Mouse (Mus musculus) brain, embryonic 18.5 days (tissue): Measurements from ENCODE around the gene Uspl1.
A peak's percentile ranks its signal among the peaks of the same experiment; 100 is the strongest.
"Not testable (repeated sequence)": the region's sequence is repeated elsewhere in the genome, so short reads cannot be mapped to it uniquely, and the experiment has no call there.

ENCODE experiments used
- DNase-seq: peaks from one replicate; pipeline ENCODE4 v3.0.0-alpha.2; 2012; ENCODE audit warnings: low read depth, low spot score

Gene Uspl1

DNA sequence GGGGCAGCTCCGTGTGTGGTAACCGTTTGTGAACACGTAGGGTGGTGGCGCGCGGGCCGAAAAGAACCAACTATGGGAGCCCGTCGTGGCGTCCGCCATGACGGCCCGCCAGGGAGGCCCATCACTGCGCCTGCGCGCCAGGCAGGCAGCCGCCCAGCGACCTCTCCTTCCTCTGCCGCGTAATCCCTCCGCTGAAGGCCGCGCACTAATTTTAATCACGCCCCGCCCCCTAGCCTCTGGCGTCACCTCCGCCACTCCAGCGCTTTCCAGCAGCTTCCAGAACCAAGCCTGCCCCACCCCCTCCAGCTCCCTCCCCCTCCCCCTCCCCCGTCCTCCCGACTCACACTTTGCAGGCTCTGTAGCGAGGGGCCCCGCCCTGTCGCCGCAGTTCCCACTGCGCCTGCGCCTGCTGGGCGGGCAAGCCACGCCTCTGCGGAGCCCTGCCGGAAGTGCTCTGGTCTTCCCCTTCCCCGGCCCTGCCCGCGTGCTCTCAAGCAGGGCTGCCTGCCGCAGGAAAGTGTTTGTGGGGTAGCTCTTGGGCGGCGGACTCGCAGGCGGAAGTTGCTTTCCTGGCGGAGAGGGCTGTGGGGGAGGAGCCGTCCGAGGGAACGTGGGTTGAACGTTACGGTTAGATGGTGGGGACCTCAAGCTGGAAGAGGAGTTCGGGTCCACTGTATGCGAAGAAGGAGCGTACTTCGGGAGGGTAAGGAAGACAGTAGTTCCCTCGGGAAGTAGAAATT lies at the start of gene Uspl1, which contains the start of gene Hmgb1:
TSS of gene Uspl1 (plus strand) at position 247 of the 740 bp plus-strand sequence.
TSS of gene Hmgb1 (minus strand) at position 386 of the 740 bp plus-strand sequence.
- peak; percentile 96 for DNase-seq

DNA sequence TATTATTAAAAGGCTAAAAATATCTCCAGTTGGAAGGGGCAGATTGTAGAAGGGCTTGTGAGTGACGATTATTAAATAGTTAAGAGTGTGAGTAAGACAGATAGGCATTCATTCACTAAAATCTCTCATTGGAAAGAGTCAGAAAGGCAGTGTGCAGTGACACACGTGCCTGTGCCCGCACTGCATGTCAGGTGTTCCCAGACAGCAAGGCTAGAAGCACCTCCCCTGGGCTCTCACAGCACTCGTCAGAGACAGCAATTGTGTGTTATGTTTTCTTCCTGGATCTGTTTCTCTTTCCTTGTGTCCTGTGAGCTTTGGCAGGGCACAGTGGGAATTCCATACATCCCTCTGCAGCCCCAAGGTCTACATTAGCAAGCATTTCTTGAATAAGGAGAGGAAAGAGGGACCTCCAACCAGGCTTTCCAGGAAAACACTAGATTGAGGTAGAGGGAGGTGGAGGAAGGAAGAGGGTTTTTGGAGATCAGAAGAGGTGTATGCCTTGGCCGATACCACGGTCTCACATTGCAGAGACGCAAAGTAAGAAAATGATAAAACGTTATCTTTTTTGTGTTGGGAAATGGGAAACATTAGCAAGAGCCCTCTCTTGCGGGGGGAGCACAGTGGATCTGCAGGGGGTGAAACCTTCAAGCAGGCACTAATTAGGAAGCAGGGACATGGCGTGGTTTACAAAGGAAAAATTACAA lies 49.2 kb upstream of the Uspl1 start:
- DNase-seq: no peak

DNA sequence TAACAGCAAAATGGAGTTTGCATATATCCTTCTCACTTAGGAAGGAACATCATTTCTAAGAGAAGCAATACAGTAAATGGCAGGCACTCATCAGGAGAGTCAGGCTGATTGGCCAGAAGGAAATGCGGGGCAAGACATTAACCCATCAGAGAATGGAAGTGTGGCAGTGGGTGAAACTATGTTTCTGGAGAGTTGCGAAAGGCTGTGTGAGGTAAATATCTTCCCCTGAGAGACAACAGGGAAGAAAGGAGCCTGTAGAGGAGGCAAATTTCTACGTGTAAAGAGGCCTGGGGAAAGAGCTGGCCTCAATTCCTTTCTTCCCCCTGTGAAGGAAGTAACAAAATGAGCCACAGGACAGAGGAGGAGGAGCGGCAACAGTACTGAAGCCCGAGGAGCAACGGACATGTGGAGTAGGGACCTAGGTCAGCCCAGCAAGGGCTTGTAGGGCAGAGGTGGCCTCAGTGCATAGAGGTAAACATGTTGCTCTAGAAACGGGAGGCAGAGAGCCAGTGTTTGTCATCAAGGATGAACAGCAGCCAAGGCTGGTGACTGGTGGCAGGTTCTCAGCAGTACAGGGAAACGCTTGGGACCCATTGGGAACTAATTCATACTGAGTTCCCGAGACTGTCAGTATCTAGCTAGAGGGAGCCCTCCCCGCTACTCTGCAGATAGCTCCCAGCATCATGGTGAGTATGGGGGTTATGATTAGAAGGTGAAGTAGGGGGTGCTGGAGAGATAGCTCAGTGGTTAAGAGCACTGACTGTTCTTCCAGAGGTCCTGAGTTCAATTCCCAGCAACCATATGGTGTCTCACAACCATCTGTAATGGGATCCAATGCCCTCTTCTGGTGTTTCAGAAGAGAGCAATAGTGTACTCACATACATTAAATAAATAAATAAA lies 48.4 kb upstream of the Uspl1 start:
- no peak for DNase-seq

DNA sequence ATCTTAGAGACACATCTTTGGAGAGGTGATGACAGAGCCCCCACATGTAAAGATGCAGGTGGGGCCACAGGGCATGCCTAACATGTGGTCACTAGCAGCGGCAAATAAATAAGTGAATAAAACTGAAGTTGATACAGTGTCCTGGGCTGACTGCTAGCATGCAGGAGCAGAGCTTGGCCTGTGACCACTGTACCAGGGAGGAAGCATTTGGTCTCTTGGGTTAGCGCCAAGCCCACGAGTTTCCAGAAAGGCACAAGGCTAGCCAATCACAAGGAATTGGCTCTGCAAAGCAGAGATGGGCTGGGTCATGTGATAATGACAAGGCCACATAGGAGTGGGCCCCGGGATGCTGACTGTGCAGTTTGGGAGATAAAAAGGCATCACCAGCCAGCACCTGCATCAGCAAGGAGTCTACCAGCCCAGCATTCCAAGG lies 47.2 kb upstream of the Uspl1 start:
- no peak for DNase-seq

DNA sequence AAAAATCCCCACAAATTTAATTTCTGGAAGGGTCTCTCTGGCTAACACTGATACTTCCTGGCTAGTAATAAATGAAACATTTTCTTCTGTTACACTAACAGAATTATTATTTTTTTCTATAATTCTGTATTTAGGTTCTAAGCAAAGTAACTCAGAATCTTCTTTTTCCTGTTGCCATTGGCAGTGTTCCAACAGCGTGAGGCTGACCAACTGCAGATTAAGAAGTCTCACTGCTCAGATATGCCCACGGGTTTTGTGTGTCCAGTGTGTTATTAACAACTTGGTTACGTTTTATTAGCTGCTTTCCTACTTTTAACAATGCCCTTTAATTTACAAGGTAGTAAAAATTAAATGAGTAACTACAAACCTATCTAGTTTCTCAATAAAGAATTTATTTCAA lies 46.7 kb upstream of the Uspl1 start:
- no peak for DNase-seq

DNA sequence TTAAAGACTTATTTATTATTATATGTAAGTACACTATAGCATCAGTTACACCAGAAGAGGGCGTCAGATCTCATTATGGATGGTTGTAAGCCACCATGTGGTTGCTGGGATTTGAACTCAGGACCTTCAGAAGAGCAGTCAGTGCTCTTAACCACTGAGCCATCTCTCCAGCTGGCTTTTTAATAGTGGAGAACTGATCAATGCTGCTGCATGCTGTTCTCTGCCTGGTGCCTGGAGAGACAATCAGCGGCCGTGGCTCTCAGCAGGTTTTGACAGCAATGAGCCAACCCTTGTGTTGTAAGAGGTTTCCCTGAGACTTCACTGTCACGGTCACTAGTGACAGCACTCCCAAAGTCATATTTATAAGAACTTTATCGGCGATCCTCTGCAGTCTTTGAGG lies 46.1 kb upstream of the Uspl1 start:
- DNase-seq: not testable (repeated sequence)

DNA sequence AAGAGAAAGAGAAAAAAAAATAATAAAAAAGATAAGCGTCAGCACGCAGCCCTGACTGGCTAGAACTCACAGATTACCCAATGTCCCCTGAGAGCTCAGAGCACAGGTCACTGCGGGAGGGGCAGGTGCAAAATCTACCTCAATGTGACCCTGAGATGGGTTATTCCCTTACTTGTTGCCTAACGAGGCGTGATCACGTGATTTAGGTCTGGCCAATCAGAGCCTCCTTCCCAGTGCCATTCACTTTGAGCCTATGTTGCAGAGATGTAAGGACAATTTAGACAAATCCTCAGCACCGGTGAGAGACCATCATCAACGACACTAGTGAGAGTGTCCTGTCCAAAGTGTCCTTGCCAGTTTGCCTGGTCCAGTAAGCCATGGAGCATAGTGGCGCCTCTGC lies 43.8 kb upstream of the Uspl1 start:
- DNase-seq: no peak

DNA sequence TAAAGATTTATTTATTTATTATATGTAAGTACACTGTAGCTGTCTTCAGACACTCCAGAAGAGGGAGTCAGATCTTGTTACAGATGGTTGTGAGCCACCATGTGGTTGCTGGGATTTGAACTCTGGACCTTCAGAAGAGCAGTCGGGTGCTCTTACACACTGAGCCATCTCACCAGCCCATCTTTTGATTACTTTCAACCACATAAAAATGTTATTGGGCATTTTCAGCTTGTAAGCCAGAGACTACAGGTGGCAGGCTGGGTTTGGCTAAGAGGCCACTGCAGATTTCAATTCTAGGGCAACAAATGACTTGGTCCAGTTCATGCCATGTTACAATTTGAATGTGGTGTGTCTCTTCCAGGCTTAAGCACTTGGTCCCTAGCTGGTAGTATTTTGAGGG lies 43.0 kb upstream of the Uspl1 start:
- DNase-seq: not testable (repeated sequence)

DNA sequence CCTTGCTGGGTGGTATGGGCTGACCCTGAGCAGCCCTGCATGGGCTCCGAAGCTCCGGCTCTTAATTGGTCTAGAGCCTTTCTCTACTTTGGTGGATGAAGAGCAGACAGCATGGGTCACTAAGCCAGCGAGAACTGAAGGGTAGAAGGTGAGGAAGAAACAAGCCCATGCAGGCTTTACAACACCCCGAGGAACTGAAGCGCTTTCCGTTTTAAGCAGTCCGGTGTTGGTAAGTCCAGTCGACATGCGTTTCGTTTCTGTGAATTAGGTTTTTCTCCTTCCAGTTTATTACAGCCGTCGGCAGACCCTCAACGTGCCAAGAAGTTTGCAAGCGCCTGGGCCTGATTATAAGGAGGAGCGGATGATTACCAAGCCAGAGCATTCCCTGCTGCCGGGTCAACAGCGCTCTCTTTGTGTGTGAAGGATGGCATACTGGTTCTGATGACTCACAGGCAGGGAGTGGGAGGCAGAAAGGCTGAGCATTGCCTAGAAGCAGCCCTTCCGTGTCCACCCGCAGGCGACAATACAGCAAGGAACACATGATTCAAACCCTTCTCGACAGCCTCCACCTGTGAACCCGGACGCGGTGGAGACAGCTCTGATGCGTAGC lies 40.3 kb upstream of the Uspl1 start:
- DNase-seq: no peak

DNA sequence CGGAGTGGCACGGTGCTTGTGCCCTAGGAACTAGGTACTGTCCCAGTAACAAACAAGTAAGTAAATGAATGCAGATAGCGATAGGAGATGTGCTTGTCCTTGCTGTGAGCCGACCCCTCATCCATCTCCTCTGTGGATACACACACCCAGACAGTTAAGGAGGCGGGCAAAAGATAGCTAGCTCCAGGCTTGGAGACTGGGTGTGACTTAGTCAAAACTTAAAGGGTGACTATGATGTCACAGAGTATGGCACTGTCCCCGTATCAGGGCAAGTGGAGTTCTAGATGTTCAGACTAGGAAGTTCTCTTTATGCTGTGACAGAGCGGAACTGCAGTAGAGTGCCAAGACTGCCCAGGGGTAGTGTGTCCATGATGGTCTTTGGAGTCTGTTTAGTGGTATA lies 37.5 kb upstream of the Uspl1 start:
- DNase-seq: no peak

DNA sequence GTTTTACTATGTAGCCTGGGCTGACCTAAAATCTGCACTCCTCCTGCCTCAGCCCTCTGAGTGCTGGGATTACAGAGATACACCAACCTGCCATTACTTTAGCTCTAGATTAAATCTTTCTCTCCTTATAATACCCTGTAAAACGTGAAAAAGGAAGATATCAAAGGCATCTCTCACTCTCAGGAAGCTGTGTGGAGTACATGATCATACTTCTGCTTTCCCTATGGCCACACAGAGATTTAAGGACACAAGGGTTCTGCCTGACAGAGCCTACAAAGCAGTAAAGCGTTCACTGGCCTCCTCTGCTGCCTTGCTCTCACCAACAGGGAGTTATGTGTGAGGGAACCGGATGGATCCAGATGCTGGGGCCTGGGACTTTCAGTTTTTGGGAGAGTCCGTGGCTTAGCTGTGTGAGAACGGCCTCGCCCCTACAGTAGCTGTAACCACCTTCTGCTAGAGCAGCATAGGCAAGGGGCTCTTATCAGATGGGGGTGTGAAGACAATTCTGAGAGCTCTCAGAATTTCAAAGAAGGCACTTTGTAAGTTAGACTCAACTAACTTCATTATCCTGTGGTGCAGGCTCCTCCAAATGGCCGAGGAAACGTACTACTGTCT lies 36.7 kb upstream of the Uspl1 start:
- no peak for DNase-seq

DNA sequence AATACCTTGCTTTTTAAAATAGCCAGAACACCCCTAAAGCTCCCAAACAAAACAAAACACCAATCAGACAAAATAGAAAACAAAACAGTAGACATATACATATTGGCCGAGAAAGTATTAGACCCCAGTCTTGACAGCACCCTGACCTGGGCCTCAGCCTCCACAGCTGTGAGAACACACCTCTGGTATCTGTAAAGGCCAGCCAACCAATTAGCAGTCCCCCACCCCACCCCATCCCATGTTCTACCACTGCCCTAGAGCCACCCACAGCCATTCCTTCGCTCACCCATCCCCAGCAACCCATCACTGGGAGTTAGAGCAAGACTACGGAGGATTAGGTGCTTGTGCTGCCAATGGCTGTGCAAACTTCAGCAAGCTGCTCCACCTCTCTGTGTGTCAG lies 33.3 kb upstream of the Uspl1 start:
- no peak for DNase-seq

DNA sequence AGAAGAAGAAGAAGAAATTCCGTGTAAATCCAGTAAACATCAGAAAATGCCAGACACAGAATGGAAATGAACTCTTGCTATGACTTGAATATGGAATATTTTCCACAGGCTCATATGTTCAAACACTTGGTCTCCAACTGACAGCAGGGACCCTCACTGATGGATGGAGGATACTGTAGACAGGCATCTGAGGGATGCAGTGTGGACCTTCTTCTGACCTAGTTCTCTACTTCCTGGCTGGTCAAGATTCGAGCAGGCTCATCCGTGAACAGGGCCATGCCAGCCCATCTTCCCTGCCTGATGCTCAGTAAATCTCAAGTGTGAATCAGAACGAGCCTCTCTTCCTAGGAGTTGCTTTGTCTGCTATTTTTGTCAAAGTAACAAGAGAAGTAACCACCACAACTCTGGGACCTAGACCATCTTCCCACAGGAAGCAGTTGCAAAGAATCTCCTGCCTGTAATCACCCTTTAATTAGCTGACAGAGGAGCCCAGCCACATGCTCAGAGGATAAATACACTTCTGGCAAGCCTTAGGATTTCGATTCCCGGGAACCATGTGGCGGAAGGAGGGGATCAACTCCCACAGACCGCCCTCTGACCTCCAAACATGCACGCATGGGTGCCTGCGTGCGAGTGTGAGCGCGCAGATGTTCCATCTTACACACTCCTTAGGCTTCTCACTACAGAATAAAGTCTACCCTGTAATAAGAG lies 31.9 kb upstream of the Uspl1 start:
- DNase-seq: no peak

DNA sequence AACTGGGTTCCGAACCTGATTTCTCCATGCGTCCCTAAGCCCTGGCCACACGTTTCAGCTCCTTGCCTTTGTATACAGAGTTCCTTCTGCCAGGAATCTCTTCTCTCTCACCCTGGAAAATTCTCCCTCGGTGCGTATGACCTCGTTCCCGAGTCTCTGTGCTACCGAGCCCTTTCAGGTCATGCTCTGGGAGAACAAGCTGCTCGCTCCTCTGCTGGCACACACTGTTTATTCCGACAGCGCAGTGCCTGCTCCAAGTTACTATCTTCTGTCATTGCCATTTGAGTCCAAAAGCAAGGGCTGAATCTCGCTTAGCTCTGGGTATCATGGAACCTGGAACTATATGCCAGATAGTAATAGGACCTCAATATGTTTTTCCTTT lies 31.4 kb upstream of the Uspl1 start:
- DNase-seq: no peak

DNA sequence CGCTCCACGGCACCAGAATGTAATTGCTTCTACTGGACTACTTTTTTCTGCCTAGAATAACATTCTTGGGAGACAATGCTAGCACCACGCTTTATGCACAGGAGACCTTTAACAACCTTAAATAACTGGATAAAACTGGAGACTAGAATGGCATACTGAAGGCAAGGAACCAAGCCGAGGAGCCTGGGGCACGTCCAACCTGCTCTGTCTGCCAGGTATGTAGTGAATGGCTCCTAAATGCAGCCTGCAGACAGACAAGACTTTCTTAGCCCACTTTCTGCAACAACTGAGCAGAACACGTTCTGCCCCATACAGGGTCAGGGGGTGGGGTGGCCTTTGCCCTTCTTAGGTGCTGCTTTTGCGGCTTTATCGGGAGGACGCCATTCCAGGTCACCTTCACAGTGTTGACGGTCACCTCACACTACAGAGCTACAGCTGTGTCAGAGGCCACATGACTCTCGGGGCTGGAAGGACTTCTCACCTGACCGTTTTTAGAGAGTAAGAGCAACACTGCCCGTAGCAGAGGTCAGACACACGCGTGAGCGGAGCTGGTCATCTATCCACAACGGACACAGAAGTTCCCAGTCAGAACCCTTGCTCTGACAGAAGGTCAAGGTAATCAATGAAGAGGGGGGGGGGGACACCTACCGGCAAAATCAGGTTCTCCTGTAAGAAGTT lies 27.1 kb upstream of the Uspl1 start:
- DNase-seq: no peak

DNA sequence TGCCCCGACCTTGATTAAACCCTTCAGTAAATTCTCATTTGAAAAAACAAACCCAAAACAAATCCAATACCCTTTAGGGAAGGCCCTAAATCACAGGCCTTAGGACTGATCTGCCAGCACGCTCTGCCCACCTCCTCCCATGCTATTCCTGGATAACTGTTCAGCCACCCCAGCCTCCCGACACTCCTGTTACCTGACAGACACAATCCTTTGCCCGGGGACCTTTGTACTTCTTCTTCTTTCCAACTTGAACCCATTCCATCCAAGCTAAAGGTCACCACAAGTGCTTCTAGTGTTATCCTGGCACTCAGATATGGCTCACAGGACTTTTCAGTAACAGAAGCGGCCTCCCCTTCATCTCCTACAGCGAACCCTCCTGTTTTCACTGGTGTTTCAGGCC lies 25.1 kb upstream of the Uspl1 start:
- DNase-seq: no peak

DNA sequence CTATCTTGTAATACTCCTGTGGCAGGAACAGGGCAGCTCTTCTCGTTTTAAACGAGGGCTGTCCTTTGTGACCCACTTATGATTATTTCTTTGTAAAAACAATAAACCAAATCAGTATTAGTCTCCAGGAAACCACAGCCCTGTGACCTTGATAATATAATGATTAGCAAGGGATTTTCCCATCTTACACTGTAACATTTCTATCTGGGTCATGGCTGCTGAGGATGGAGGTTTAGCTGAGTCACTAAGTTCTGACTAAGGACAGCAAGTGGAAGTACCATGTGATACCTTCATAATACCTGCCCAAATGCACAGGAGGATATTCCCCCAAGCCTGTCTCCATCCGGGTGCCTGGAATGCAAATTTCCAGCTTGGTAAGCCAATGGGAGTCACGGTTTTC lies 23.7 kb upstream of the Uspl1 start:
- no peak for DNase-seq

DNA sequence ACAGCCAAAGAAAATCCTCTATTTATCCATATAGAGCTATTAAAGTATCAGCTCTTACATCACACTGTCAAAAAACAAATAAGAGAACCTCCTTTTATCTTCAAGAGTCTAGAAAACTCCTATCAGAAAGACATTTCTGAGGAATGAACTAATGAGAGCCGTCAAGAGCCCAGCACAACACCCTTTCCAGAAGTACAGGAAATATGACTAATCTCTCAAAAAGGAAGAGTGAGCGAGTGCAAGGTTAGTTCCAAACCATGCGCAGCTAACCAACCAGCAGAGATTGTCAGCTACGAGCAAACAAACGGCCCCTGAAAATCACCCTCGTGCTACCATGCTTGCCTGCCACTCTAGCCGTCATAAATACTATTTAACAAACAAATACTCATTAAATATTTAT lies 21.3 kb upstream of the Uspl1 start:
- no peak for DNase-seq

DNA sequence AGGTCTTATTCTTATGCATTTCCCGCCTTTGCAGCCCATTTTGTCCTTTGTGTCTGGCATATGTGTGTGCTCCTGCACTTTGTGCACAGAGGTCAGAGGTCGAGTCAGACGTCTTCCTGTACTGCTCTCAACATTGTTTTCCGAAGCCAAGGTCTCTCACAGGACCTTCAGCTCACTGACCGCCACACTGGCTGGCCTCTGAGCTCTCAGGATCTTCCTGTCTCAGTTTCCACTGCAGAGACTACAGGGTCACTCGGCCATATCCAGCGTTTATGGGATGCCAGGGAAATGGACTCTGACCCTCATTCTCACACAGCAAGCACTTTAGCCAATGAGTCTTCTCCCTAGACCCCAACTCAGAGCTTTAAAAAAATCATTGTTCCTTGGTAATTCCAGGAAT lies 19.3 kb upstream of the Uspl1 start:
- no peak for DNase-seq

DNA sequence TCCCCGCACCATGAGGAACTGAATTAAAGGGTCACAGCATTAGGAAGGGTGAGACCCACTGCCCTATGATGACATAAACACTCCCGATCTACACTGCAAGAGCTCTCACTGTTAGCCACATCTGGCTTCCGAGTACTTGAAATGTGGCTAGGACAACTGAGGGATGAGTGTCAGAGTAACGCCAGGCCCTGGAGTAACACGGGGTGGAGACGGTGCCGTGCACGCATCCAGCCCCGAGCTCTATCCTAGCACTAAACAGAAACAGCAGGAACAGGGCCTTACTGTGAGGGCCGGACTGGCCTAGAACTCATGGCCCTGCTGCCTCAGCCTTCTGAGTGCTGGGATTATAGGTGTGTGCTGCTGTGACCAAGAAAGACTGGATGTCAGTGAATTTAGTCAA lies 18.1 kb upstream of the Uspl1 start:
- DNase-seq: no peak
